Mouse (Mus musculus) C2C12 (cell line): ENCODE data around the gene Commd1. TPM values are rescaled to one million over a fixed set of nuclear protein-coding genes. Genes with fewer than 3 reads are reported as not detected.

Experiments
- H3K27me3 ChIP-seq: one replicate; pipeline ENCODE4 v1.6.1; 2011; ENCODE audit not compliant: control insufficient read depth, insufficient read depth, insufficient read length
- H3K36me3 ChIP-seq: one replicate; pipeline ENCODE4 v1.6.1; 2011; ENCODE audit not compliant: control insufficient read depth, insufficient read depth
- H3K4me3 ChIP-seq: one replicate; pipeline ENCODE4 v1.5.1; 2011; ENCODE audit warnings: mild to moderate bottlenecking, control low read depth; ENCODE audit not compliant: poor library complexity, insufficient read depth, severe bottlenecking
- H3K79me2 ChIP-seq: one replicate; pipeline ENCODE4 v1.6.1; 2011; ENCODE audit not compliant: control insufficient read depth, insufficient read depth
- H3K79me3 ChIP-seq: one replicate; pipeline ENCODE4 v1.6.1; 2011; ENCODE audit warnings: low read depth, control low read depth
- H3ac ChIP-seq: one replicate; pipeline ENCODE3; 2011; ENCODE audit warnings: low read depth; ENCODE audit not compliant: control insufficient read depth, insufficient read length
- CEBPB ChIP-seq: IDR thresholded peaks from one replicate; pipeline ENCODE4 v1.6.1; 2011; ENCODE audit warnings: low read depth, mild to moderate bottlenecking, control low read depth, moderate library complexity
- CTCF ChIP-seq: IDR thresholded peaks from one replicate; pipeline ENCODE4 v1.5.1; 2011; ENCODE audit not compliant: control insufficient read depth, insufficient read depth, insufficient read length
- FOSL1 ChIP-seq: IDR thresholded peaks from one replicate; pipeline ENCODE4 v1.8.0; 2011; ENCODE audit warnings: mild to moderate bottlenecking, low read length; ENCODE audit not compliant: poor library complexity, insufficient read depth, severe bottlenecking
- MAX ChIP-seq: IDR thresholded peaks from one replicate; pipeline ENCODE4 v1.6.1; 2011; ENCODE audit warnings: mild to moderate bottlenecking, control low read depth
- MYOD1 ChIP-seq: IDR thresholded peaks from one replicate; pipeline ENCODE4 v1.6.1; 2011; ENCODE audit warnings: low read depth; ENCODE audit not compliant: control insufficient read depth, insufficient read length
- MYOG ChIP-seq: IDR thresholded peaks from one replicate; pipeline ENCODE4 v1.6.1; 2011; ENCODE audit not compliant: control insufficient read depth, insufficient read length; ENCODE audit errors: extremely low read depth
- USF1 ChIP-seq: IDR thresholded peaks from one replicate; pipeline ENCODE4 v1.6.1; 2011; ENCODE audit warnings: low read depth, mild to moderate bottlenecking, control low read depth, moderate library complexity
- polyA plus RNA-seq: library from polyadenylated mRNA; unstranded; fragments of >200 nt; fragmentation: generic; extraction: Trizol; gene quantifications from one replicate; pipeline ENCODE4 v1.2.1, GENCODE M21; 2012; ENCODE audit warnings: missing spikeins

Gene Commd1
- polyA plus RNA-seq, 1 experiment, result 126 TPM

GRCm38 (mm10) chr11:22982846-22983245, 664 bp upstream of the Commd1 start:
- Histone ChIP-seq H3K79me2 (peaks cover 41% of the 10 kb centered on the region), H3K27me3 (no peaks in the 10 kb centered on the region), H3K4me3 (no peak overlapping the region), H3K79me3 (peaks cover 36% of the 10 kb centered on the region), H3ac (no peak overlapping the region), H3K36me3 (peaks cover 13% of the 10 kb centered on the region)
- TF ChIP-seq USF1 (no peak), FOSL1 (no peak), MAX (no peak), MYOD1 (no peak), MYOG (no peak), CTCF (no peak), CEBPB (no peak)

DNA sequence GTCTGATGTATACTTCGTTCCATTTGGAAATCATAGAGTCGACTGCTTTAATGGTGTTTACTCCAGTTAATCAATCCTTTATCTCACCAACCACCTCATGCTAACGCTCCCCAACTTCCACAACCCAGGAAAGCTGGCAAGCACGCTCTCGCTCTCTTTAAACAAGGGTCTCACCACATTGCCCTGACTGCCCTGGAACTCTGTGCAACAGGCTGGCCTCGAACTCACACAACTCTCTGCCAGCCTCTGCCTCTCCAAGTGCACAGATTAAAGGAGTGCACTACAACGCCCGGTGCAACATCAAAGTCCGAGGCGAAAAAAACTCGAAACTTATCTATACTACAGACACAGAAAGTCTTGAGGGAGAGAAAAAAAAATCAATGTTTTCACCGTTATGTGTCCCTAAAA, 635 bp downstream of the Commd1 start:
- TF ChIP-seq USF1, result no peak
- TF ChIP-seq FOSL1, result no peak
- no peak for TF ChIP-seq CEBPB
- no peak for TF ChIP-seq MYOG
- TF ChIP-seq MYOD1, result no peak
- TF ChIP-seq CTCF, result no peak
- no peak for TF ChIP-seq MAX
- peak overlapping the region; percentile 74 for H3ac ChIP-seq
- H3K79me2 ChIP-seq, result peaks cover 54% of the 10 kb centered on the region
- H3K79me3 ChIP-seq, result peaks cover 43% of the 10 kb centered on the region
- H3K36me3 ChIP-seq, result peaks cover 18% of the 10 kb centered on the region
- H3K27me3 ChIP-seq, result no peaks in the 10 kb centered on the region
- peak overlapping the region; percentile 59 for H3K4me3 ChIP-seq

- Histone ChIP-seq H3K79me3 (peaks cover 48% of the 10 kb centered on the region), H3ac (peak overlapping the region; percentile 31), H3K36me3 (peaks cover 23% of the 10 kb centered on the region), H3K79me2 (peaks cover 59% of the 10 kb centered on the region), H3K4me3 (peak overlapping the region; percentile 59), H3K27me3 (no peaks in the 10 kb centered on the region)
- TF ChIP-seq USF1 (no peak), MYOG (no peak), MAX (no peak), CTCF (no peak), MYOD1 (no peak), FOSL1 (no peak), CEBPB (no peak)
These were observed 1.1 kb downstream of the Commd1 start for GRCm38 (mm10) chr11:22981041-22981440.

DNA sequence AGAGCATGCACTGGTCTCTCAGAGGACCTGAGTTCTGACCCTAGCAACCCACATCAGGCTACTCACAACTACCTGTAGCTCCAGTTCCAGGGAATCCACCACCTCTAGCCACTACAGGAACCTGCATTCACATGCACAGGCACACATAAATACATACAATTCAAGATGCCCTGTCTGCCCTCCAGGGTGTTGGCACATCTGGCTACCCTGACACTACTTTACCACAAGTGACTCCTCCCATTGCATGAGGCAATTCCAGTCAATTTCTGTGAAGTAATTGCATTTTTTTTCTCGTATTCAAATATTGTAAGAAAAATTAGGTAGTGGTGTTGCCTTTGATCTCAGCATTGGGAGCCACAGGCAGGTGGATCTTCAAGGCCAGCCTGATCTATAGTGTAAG, 3.0 kb downstream of the Commd1 start:
- no peak overlapping the region for H3K4me3 ChIP-seq
- no peak overlapping the region for H3ac ChIP-seq
- no peaks in the 10 kb centered on the region for H3K27me3 ChIP-seq
- H3K79me3 ChIP-seq, result peaks cover 63% of the 10 kb centered on the region
- peaks cover 77% of the 10 kb centered on the region for H3K79me2 ChIP-seq
- H3K36me3 ChIP-seq, result peaks cover 29% of the 10 kb centered on the region
- no peak for TF ChIP-seq MYOG
- no peak for TF ChIP-seq USF1
- no peak for TF ChIP-seq MYOD1
- no peak for TF ChIP-seq CTCF
- no peak for TF ChIP-seq CEBPB
- no peak for TF ChIP-seq FOSL1
- TF ChIP-seq MAX, result no peak

DNA sequence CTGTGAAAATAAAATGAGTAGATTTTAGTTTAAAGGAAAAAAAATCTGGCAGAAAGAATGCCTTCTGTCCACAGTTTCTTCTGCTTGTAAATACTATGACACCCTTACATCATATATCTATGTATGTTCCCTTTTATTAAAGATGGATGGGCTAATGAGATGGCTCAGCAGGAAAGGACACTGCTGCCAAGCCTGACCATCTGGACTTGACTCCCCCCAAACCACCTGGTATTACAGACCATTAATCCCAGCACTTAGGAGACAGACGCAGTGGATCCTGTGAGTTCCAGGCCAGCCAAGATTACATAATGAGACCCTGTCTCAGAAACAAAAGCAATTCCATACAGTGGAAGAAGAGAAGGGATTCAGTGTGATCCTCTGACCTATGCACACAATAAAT, 3.5 kb downstream of the Commd1 start:
- Histone ChIP-seq H3K36me3 (peaks cover 29% of the 10 kb centered on the region), H3K27me3 (no peaks in the 10 kb centered on the region)
- TF ChIP-seq USF1 (no peak), CTCF (no peak), MYOD1 (no peak), CEBPB (no peak), FOSL1 (no peak), MYOG (no peak), MAX (no peak)

GRCm38 (mm10) chr11:22978215-22978614, 4.0 kb downstream of the Commd1 start:
- Histone ChIP-seq H3K79me3 (peaks cover 72% of the 10 kb centered on the region), H3K79me2 (peaks cover 87% of the 10 kb centered on the region), H3ac (no peak overlapping the region), H3K36me3 (peaks cover 29% of the 10 kb centered on the region), H3K27me3 (no peaks in the 10 kb centered on the region), H3K4me3 (no peak overlapping the region)
- no peak for TF ChIP-seq CEBPB
- no peak for TF ChIP-seq MYOG
- no peak for TF ChIP-seq USF1

More for the DNA sequence above, 3.5 kb downstream of the Commd1 start:
- H3K4me3 ChIP-seq, result no peak overlapping the region
- peaks cover 68% of the 10 kb centered on the region for H3K79me3 ChIP-seq
- H3K79me2 ChIP-seq, result peaks cover 82% of the 10 kb centered on the region
- H3ac ChIP-seq, result no peak overlapping the region
